Mouse (Mus musculus) lung, adult 2 months (tissue): ENCODE data around the gene Ftl1.

Source experiments
- CTCF ChIP-seq: fragments of 200-500 bp; IDR thresholded peaks from 2 replicates; pipeline ENCODE4 v1.5.1; 2011; ENCODE audit warnings: mild to moderate bottlenecking, low read length, control low read depth; ENCODE audit not compliant: insufficient read depth
- POLR2A ChIP-seq: fragments of 200-500 bp; IDR thresholded peaks from 2 replicates; pipeline ENCODE4 v1.6.1; 2011; ENCODE audit warnings: low read depth, mild to moderate bottlenecking, control low read depth, low read length, borderline replicate concordance; ENCODE audit errors: extremely low read depth

DNA sequence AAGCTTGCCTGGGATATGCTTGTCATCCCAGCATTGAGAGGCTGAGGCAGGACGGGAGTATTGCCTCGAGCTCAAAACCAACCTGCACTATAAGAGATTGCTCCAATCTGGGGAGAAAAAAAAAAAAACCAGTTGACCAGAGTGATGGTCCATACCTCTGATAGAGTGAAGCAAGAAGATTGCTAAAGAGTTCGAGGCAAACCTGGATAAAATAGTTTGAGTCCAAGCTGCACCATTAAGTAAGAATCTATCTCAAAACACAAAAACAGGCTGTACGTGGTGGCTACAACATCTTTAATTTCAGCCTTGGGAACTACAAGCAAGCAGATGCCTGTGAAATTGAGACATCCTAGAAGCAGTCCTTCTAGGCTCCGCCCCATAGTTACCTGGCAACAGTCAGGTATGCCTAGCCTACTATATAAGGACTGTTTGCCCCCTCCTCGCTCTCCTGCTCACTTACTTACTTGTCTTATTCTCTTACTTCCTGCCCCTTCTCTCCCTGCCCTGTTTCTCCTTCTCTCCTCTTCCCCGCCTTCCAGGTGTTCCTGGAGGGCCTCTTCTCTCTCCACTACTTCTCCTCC lies 7.5 kb upstream of the Ftl1 start:
- no peak for TF ChIP-seq CTCF
- no peak for TF ChIP-seq POLR2A
